Mouse (Mus musculus): Measurements from ENCODE around the gene Kirrel.
"Not testable (repeated sequence)": the region's sequence is repeated elsewhere in the genome, so short reads cannot be mapped to it uniquely, and the experiment has no call there.

The Kirrel gene

DNA sequence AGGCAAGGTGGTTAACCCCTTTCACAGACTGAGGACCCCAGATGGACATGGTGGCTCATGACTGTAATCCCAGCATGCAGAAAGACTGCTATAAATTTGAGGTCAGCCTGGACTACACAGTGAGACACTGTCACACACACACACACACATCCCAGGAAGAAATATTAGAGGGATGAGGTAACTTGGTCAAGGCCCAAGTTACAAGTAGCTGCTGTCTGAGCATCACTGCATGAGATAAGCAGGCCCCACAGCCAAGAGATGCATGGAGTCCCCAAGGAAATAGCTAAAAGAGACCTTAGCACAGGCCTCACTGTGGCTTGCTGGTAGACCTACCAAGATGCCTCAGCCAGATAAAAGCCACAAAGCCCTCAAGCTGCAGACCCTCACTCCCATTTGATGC is 39.6 kb downstream of the Kirrel start:
- DNase-seq (ENCODE audit: low spot score in 2 of 2): no peak

DNA sequence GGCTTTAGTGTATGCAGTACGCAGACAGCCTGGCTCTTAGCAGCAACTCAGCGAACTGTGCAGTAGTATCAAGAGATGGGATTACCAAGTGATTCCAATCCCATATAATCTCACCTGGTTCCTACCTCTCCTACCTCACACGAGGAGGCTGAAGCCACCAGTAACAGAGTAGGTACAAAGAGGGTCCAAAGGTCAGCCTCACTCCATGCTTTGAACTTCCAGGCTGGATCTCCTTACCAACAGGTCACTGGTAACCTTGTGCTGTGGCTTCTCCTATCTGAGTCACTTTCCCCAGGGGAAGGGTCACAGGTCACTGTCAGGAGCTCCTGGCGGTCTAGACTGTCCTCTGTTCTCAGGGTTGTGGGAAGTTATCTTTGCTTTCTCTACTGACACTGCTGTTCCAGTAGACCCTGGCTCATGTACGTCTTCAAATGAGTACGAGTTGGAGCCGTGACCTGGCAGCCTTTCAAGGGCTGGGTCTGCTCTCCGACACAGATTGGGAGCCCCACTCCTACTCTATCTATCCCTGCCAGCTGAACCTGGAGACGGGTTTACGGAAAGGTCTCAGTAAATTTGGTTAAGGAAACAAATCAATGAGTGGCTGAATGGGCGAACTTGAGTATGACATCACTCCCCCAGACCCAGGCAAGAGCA is 42.7 kb downstream of the Kirrel start:
- no peak for DNase-seq (ENCODE audit: low spot score in 2 of 2)

DNA sequence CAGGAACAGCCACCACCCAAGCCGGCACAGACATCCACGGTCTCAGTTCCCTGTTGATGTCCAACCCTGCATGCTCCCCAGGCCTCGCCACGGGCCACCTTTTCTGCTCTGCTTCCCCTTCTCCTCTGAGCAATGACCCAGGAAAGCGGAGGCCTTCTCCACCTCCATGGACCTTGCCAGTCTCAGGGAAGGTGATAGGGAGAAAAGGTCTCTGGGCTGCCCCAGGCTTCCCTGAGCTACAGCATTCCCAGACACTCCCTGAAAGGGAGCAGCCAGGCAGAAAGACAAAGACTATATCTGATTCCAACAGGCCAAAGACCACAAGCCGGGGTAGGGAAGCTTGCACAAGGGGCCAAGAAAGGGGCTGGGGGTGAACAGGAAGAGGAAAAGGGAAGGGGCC is 43.6 kb downstream of the Kirrel start:
- no peak for DNase-seq (ENCODE audit: low spot score in 2 of 2)

DNA sequence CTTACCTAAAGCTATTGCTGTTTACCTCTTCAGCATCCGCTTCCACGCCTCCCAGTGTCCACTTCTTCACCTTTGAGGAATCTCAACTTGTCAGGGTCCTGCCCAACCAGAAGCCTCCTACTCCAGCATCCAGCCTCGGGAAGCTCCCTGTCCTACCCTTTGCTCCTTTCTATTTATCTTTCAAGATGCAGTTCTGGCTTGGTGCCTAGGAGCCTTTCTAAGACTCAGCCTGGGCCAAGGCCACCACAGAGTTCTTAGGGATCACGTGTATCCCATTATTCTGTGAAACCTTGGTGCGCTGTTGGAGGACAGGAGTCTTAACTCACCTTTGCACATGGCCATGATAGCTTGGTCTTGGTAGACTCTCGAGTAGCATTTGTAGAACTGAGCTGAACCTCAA is 50.8 kb downstream of the Kirrel start:
- no peak for DNase-seq (ENCODE audit: low spot score in 2 of 2)

DNA sequence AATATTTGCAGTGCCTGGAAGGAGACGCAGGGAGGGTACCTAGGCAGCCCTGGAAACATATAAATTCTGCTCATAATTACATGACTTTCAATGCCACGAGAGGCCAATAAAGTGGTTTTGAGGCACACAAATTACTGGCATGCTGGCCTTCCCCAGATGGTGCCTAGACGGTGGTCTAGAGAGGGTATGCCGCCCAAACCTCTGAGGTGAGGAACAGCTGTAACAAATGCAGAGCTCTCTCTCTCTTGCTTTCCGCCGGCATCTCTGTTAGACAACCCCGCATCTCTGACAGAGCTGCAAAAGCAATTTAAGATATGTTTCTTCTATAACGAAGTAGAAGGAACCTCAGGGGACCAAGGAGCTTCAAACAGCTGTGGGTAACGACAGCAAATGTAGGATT is 56.3 kb downstream of the Kirrel start:
- DNase-seq (ENCODE audit: low spot score in 2 of 2): no peak

DNA sequence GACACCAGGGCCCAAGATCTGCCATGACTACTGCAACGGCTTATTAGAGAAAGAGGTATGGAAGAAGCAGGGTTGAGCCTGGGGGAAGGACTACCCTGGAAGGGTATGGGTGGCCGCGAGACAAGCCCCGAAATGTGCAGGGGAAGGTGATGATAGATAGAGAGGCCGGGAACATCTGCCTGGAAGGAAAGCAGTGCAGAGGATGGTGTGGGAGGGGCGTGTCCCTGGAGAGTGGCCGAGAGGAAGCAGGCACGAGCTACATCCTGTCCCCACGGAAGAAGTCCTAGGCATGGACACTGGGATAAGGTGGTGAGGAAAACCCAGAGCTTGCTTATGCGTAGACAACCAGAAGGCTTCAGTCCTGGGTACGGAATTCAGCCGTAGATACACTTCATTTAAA is 56.9 kb downstream of the Kirrel start:
- DNase-seq (ENCODE audit: low spot score in 2 of 2): no peak

DNA sequence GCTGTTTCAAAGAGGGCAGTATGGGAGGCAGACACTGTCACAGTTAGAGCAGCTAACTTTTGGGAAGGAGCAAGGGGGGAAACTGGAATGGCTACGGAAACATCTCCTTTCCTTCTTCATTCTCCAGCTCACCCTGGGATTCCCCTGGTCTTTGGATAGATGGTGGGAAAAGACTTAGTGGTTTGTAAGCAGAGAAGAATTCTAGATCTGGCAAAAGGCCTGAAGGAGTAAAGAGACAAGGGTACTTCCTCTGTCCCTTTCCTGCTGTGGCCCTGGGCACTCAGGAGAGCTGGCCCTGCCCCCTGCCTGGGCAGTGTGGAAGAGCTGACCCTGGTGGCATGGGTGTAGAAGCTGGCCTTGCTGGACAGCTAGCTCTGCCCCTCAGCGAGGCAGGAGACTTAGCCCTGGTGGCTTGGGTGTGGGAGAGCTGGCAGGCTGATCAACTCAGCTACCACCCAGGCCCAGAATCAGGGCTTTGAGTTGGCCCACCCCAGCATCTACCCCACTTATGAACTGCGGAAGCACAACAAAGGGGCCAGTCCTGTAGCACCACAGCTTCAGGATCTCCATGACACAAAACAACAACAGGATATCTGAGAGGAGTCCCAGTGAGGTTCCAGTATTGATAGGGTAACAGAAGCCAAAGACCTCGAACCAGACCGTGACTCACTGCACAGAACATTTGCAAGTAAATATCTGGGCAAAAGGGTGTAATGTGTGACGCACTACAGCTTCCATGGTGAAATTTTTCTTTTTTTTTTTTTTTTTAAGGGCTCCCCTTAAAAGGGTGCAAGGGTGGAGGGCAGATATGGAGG is 58.6 kb downstream of the Kirrel start:
- no peak for DNase-seq (ENCODE audit: low spot score in 2 of 2)

DNA sequence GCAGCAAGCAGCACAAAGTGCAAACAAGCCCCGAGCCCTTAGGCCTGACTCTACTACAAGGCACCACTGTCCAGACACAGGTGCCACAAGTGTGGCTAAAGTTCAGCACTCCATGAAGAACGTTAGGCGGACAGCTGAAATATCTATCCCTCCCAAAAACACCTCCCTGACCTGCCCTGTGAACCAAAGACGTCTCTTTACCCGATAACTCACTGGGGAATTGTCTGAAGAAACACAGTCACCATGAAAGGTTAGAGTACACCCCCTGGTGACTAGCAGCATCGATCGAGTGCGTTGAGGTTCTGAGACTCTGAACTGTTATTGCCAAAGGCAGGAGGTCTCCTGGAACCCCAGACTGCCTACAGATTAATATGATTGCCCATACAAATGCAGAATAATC is 59.3 kb downstream of the Kirrel start:
- DNase-seq (ENCODE audit: low spot score in 2 of 2): no peak

DNA sequence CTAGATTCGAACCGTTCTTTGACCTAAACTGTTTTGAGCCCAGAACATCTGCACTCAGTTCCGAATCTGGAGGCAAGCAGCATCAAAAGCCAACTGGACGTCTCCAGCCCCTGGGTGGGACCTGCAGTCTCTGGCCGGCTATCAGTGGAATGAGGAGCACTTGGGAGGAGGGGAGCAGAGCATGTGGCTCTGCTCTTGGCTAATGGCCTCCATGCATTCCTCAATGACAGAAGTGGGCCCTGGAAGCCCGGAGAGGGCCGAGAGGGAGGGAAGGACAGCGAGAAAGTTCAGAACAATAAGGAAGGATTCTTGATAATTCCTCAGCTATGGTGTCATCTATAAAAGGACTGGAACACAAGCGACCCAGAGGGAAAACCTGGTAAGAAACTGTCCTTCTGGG is 59.7 kb downstream of the Kirrel start:
- DNase-seq (ENCODE audit: low spot score in 2 of 2): no peak

DNA sequence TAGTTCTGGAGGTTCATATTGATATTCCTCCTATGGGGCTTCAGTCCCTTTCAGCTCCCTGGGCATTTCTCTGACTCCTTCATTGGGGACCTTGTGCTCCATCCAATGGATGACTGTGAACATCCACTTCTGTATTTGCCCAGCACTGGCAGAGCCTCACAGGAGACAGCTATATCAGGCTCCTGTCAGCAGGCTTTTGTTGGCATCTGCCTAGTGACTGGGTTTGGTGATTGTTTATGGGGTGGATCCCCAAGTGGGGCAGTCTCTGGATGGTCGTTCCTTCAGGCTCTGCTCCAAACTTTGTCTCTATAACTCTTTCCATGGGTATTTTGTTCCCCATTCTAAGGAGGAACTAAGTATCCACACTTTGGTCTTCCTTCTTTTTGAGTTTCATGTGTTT is 60.7 kb downstream of the Kirrel start:
- DNase-seq (ENCODE audit: low spot score in 2 of 2): not testable (repeated sequence)

DNA sequence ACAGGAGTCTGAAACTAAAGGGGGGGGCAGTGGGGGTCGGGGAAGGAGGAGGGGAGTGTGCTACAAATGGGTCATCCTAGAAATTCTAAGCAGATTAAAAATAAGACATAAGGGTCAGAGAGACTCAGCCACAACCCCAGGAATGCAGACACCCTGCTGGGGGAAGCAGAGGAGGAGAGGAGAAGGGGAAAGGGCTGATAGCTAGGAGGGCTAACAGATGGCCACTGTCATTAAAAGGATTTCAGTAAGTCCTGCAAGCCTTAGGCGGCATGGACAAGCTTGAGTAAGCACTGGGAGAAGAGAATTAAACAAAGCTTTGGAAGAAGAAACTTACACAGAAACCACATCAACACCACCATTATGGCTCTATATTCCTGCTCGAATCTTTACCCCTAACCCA is 62.3 kb downstream of the Kirrel start:
- no peak for DNase-seq (ENCODE audit: low spot score in 2 of 2)

DNA sequence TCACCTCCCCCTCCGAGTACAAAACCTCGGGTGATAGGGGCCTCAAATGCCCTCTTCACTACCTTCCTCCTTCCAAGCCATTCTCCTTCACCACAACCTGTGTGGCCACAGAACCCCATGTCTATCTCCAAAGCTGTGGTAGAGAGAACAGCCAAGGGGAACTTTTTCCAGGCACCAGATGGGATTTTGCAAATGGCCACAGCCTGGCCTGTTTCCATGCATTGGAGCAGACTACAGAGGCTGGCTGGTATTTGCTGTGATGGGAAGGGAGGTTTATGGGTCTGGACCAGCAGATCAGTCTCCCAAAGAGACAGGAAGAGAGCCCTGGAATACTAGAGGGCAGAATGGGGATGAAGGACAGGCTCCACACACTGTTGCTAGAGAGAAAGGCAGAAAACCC is 69.7 kb downstream of the Kirrel start:
- no peak for DNase-seq (ENCODE audit: low spot score in 2 of 2)

DNA sequence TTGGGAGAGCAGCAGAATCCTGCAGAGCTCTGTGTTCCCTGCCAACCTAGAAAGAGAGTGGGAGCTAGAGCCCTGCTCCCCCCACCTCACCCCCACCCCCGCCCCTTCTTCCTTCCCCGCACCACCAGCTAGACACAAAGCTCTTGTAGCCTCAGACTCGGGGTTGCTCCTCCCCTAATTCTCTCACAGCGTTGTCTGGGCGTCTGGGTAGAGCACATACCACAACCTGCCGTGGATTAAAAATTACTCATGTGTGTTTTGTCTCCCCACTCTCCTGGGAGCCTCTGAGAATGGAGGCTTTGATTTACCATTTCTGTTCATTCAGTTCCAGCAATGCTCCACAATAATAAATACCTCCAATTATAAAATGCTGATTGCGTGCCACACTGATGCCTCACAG is 72.2 kb downstream of the Kirrel start:
- no peak for DNase-seq (ENCODE audit: low spot score in 2 of 2)

DNA sequence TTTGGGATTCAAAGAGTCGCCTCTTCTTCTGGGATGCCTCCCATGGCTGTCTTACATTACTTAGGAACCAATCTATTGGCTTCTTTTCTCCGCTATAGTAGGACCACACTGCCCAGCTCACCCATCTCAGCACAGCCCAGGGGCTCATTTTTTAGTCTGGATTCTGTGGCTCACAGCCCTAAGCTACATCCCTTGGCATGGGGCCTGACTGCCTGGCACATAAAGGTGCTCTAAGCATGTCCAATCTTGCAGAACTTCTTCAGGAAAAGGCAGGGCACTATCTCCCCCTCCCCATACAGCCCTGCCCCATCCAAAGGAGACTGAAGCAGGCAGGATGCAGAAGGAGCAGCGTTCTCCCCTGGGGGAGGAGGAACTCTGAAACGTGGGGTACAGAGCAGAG is 73.6 kb downstream of the Kirrel start:
- no peak for DNase-seq (ENCODE audit: low spot score in 2 of 2)

DNA sequence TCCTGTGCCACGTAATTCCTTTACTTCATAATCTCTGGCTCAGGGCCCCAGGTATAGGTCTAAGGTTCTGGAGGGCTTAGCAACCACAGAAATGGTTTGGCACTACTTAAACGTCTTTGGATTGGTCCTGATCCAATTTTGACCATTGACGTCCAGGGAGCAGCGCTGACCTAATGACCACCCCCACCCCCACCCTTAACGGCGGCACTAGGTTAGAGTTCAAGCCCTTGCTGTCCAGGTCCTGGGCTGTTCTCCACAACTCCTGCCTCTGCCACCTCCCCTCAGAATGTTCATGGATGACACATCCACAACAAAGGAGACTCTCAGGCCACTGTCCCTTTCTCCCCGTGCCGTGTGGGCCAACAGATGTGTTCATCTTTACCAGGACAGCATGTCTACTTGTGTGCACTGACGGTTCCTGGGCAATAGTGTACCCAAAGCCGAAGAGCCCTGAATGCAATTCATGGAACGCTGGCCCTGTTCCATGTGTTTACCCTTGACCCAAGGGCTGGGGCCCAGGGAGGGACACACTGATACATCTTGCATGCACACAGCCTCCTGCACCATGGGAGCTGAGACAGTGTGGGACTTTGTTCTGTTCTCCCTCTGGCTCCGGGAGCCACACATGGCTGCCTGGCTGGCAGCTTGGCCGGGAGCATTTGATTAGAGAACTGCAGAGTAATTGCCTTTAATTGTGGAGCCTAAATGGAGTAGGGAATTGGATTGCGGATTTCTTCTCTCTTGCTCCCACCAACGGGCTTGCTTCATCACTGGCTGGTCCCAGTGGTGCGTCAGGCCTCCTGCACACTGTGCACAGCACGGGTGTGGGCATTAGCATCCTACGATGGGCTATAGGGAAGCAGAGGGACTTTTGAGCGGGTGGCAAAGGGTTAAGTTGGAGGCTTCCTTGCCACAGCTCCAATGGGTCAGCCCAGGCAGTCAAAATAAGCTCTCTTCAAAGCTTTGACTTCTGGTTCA is 76.3 kb downstream of the Kirrel start:
- DNase-seq (ENCODE audit: low spot score in 2 of 2): peak; percentile 34 to 40

DNA sequence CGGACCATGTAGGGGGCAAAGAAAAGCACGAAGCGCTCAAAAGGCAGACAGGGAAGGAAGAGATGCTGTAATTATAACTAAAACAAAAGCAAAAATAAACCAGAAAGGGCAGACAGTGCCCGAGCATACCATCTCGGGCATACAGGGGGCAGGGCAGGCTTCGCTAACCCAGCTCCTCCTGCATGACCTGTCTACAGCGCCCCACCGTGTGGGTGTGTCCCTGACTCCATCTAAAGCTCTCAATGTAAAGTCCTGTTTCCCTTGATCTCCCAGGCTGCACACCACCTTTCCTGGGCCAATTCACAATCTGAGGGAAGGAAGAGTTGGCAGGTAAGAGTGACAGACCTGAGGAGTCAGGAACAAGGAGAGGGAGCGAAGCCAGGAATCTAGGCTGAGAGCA is 77.3 kb downstream of the Kirrel start:
- DNase-seq (ENCODE audit: low spot score in 2 of 2): no peak

DNA sequence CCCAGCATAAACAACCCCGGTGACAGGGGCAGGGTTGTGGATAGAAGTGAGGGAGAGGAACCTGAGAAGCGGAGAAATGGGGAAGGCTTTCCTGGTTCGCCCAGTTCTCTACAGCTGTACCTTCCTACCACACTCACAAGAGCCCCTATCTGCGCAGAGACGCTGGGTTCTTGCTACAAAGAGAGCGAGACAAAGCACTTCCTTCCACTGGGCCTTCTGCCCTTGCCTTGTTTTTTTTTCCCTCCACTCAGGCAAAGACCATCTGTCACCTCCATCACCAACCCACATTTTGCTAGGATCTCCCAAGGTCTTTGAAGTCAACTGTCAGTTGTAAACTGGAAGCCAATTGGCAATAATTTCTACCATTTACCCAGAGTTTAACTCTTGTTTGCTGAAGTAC is 80.8 kb downstream of the Kirrel start:
- no peak for DNase-seq (ENCODE audit: low spot score in 2 of 2)

DNA sequence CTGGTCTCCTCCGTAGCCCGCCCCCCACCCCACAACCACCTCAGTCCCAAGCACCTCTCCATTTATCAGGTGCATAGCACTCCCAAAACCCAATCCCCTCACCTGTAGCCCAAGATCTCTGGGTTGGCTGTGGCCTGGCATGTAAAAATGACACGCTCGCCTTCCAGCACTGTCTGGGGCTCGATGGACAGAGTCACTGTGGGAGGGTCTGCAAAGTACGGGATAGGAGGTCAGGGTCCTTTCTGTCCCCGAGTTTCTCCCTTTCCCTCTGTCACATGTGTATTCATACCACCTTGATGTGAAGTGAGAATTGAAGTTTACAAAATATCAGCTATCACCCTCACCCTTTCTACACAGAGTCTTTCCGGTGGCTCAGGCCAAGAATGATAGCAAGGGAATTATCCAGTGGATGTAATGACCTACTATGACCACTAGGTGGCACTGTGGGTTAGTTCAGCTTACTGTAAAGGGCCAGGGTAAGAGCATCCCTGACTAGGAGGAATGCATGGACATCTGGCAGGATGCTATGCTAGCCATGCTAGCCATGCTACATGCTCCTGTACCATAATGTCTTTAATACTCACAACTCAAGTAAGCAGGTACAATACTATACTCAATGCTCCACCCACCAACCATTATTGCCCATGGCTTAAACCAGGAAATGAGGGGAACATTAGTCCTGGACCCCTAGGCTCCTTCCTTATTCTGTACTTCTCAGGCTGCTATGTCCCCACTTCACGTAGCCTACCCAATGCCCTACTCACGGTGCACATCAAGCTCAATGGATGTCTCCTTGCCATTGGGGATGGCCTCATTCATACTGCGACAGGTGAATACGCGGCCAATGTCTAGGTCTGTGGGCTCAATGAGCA is 84.6 kb downstream of the Kirrel start:
- peak; percentile 38 to 68 for DNase-seq (ENCODE audit: low spot score in 2 of 2)

DNA sequence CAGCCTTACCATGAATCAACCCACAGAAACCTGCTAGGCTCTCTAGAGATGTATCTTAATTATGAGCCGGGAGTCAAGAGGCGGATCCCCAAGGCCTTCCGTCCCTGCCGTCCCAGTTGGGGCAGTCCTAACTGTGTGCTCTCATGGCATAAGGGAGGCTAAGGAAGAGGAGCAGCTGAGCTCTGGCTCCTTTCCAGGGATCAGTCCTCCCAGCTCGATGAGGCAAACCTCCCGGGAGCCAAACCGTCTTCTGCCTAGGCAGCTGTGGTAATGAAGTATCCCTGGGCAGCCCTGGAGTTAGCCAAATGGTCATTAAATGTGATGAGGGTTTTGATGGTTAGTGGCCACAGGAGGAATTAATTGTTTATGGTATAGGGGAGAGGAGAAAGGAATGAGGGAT is 87.4 kb downstream of the Kirrel start:
- DNase-seq (ENCODE audit: low spot score in 2 of 2): no peak

DNA sequence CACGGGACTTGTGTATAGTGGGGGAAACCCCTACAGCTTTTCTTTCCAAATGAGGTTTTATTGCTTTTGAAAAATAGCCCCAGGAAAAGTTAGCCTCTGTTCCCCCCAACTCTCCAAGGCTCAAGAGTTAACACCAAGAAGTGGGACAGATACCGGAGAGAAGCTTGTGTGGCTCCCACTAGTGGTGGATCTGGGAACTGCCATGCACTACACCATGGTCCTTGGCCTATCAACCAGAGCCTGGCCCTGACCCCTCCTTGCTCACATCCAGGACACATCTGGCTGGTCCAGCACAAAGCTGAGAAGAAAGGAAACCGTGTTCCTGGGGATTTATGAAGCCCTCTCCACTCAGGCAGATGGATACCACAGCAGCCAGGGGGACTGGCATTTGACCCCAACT is 92.3 kb downstream of the Kirrel start:
- DNase-seq (ENCODE audit: low spot score in 2 of 2): no peak

DNA sequence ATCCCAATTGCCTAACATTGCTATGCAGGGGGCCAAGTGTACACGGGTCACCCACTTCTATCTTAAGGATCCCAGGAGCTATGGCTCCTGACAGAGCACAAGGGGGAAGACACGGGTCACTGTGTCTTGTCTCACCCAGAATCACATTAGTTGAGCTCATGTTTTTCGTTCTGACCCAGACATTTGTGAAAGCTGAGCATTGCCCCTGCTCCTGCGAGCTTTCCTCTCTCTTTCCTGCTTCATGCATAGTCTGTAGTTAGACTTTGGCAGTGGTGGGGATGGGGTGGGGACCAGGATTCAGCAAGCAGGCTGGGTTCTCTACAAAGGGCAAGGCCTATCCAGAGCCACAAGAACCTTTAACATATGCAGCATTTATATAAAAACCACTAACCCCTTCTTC is 94.8 kb downstream of the Kirrel start:
- DNase-seq (ENCODE audit: low spot score in 2 of 2): no peak

All from frontal cortex, postnatal 10 days (tissue).